Mouse (Mus musculus) naive thymus-derived CD4-positive, alpha-beta T cell, adult 2 months (primary cell): ENCODE measurements around the gene Desi1.

ENCODE experiments used
- DNase-seq: peaks from one replicate; pipeline ENCODE4 v3.0.0-alpha.2; 2011; ENCODE audit warnings: low read depth

Gene Desi1

GRCm38 (mm10) chr15:81966062-81966829 is 67.4 kb downstream of the Desi1 start:
- no peak for DNase-seq

- no peak for DNase-seq
These were observed 68.6 kb downstream of the Desi1 start for GRCm38 (mm10) chr15:81964980-81965545.

DNA sequence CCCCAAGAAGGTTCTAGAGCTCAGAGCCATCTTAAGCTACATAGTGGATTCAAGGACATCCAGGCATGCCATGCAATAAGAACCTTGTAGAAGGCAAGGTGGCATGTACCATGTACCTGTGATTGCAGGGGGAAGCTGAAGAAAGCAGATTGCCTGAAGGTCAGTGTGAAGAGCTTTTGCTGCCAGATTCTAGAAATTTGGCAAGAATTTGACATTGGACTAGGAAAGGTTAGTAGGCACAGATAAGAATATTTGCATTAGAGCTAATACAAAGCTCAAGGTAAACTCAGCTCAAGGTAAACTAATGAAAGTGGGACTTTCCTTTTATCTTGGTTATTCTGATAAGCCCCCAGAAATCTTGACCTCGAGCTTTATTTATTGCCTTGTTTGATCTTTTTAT is 69.4 kb downstream of the Desi1 start:
- no peak for DNase-seq

GRCm38 (mm10) chr15:81961078-81961451 is 72.6 kb downstream of the Desi1 start:
- no peak for DNase-seq

- DNase-seq: peak; percentile 100
These were observed 73.2 kb downstream of the Desi1 start, which contains the start of gene Pmm1 for GRCm38 (mm10) chr15:81960171-81961077. Gene Pmm1, minus strand, starts transcription at chr15:81960930.

- no peak for DNase-seq
These were observed 74.8 kb downstream of the Desi1 start for GRCm38 (mm10) chr15:81958906-81959305.

DNA sequence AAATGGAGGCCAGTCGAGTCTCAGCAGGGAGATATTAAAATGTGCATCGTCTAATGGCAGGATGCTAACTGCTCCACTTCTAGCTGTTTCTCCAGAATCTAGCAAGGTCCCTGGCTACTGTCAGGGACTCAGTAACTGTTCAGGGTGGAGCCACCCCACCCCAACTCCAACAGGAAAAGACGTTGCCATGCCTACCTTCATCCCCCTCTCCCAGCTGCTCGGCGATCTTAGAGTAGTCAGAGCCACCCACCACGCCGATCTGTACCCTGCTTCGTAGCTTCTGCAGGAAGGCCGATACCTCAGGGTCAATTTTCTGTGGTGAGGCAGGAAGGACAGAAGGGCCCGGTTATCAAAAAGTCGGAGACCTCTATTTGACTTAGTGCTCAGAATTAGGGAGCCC is 76.1 kb downstream of the Desi1 start:
- no peak for DNase-seq

DNA sequence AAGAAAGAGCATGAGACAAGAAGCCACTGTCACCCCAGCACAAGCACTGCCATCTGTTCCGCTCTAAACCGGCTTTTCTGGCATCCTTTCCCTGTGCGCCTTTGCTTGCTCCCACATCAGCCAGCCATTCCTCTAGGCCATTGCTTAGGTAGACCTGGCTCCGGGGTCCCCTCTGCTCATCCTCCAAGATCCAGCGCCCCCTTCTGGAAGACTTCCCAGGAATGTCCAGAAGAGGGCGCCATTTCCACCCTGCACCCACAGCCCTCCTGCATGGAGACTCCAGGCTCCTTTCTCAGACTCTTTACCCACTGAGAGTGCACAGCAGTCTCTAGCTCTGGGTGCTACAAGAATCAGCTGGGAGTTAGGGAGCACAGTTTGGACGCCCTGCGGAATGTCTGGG is 77.2 kb downstream of the Desi1 start:
- peak; percentile 80 for DNase-seq

GRCm38 (mm10) chr15:81955414-81955813 is 78.2 kb downstream of the Desi1 start:
- DNase-seq: no peak

- no peak for DNase-seq
These were observed 78.9 kb downstream of the Desi1 start for GRCm38 (mm10) chr15:81954716-81955115.

- no peak for DNase-seq
These were observed 79.5 kb downstream of the Desi1 start for GRCm38 (mm10) chr15:81954151-81954583.

GRCm38 (mm10) chr15:81952310-81952709 is 81.4 kb downstream of the Desi1 start:
- DNase-seq: no peak

DNA sequence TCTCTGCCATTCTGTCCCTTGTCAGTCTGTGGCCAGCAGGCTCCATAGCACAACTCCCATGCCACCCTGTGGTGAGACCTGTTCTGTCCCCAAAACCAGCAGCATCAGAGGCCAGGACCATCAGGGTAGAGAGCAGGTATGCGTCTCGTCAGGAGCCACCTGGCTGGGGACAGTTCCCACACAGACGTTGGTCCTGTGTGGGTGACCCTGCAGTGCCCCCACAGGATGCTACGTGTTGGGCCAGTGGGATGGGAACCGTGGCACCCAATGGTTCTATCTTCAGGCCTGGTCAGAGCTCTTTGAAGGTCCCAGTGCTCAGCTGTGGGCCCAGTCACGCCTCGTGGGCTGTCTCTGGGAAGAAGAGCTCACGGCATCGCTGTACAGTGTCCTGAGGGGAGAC is 82.5 kb downstream of the Desi1 start:
- DNase-seq: no peak

- no peak for DNase-seq
These were observed 82.9 kb downstream of the Desi1 start for GRCm38 (mm10) chr15:81950716-81951115.

GRCm38 (mm10) chr15:81949476-81950131 is 84.1 kb downstream of the Desi1 start:
- no peak for DNase-seq

GRCm38 (mm10) chr15:81949076-81949475 is 84.6 kb downstream of the Desi1 start:
- no peak for DNase-seq

- no peak for DNase-seq
These were observed 90.4 kb downstream of the Desi1 start for GRCm38 (mm10) chr15:81943176-81943749.
